Mouse (Mus musculus) activated CD4-positive, CD25-positive, alpha-beta regulatory T cell, adult 4 months (primary cell): ENCODE results near the gene Ppfia2. TPM values are rescaled to one million over a fixed set of nuclear protein-coding genes. Genes with fewer than 3 reads are reported as not detected.

ENCODE experiments used
- ATAC-seq: one replicate; pipeline ENCODE4 v1.8.0; 2017
- polyA plus RNA-seq, 2 experiments: library from polyadenylated mRNA; unstranded; fragments of 100-300 nt; shearing (Covaris generic); gene quantifications; one replicate each; pipeline ENCODE4 v1.2.1; 2017

Ppfia2 gene
- polyA plus RNA-seq = not detected

GRCm38 (mm10) chr10:106469855-106470532 lies at the start of gene Ppfia2:
TSS of gene Ppfia2 (plus strand) at chr10:106470339.
- no peak for ATAC-seq

- no peak for ATAC-seq
Observed at GRCm38 (mm10) chr10:106468956-106469721, 1.0 kb upstream of the Ppfia2 start.

GRCm38 (mm10) chr10:106470533-106471205 lies 530 bp downstream of the Ppfia2 start:
- no peak for ATAC-seq

- no peak for ATAC-seq
Observed at GRCm38 (mm10) chr10:106509281-106510165, 39.4 kb downstream of the Ppfia2 start.

- ATAC-seq = no peak
Observed at GRCm38 (mm10) chr10:106566036-106566435, 95.9 kb downstream of the Ppfia2 start.

GRCm38 (mm10) chr10:106585026-106585425 lies 114.9 kb downstream of the Ppfia2 start:
- ATAC-seq = no peak

- no peak for ATAC-seq
Observed at GRCm38 (mm10) chr10:106585476-106586080, 115.4 kb downstream of the Ppfia2 start.

GRCm38 (mm10) chr10:106587817-106588216 lies 117.7 kb downstream of the Ppfia2 start:
- ATAC-seq = no peak

- no peak for ATAC-seq
Observed at GRCm38 (mm10) chr10:106590944-106591343, 120.8 kb downstream of the Ppfia2 start.

GRCm38 (mm10) chr10:106596976-106597375 lies 126.8 kb downstream of the Ppfia2 start:
- ATAC-seq = no peak

GRCm38 (mm10) chr10:106603319-106603898 lies 133.3 kb downstream of the Ppfia2 start:
- ATAC-seq = no peak

- no peak for ATAC-seq
Observed at GRCm38 (mm10) chr10:106609177-106609981, 139.2 kb downstream of the Ppfia2 start.

- ATAC-seq = no peak
Observed at GRCm38 (mm10) chr10:106610222-106610621, 140.1 kb downstream of the Ppfia2 start.

GRCm38 (mm10) chr10:106618194-106618593 lies 148.1 kb downstream of the Ppfia2 start:
- ATAC-seq = no peak

- no peak for ATAC-seq
Observed at GRCm38 (mm10) chr10:106620952-106621351, 150.8 kb downstream of the Ppfia2 start.

- no peak for ATAC-seq
Observed at GRCm38 (mm10) chr10:106623342-106623741, 153.2 kb downstream of the Ppfia2 start.

GRCm38 (mm10) chr10:106632171-106632935 lies 162.2 kb downstream of the Ppfia2 start:
- no peak for ATAC-seq

GRCm38 (mm10) chr10:106633898-106634297 lies 163.8 kb downstream of the Ppfia2 start:
- ATAC-seq = no peak

GRCm38 (mm10) chr10:106652276-106652675 lies 182.1 kb downstream of the Ppfia2 start:
- ATAC-seq = no peak

GRCm38 (mm10) chr10:106665221-106665620 lies 195.1 kb downstream of the Ppfia2 start:
- no peak for ATAC-seq
